Mouse (Mus musculus): ENCODE results near the gene Fam102b.

- TF ChIP-seq CTCF (IDR thresholded peaks at IDR 0.05; ENCODE audit: low read depth, low read length) (no peak), POLR2A (IDR thresholded peaks at IDR 0.05; ENCODE audit: insufficient read depth, low read length) (no peak)
Observed at GRCm38 (mm10) chr3:109062989-109063388, 35.6 kb upstream of the Fam102b start.

Measured in ES-Bruce4 (cell line).